Mouse (Mus musculus) heart, embryonic 11.5 days (tissue): ENCODE results near the gene Izumo1. TPM values are rescaled to one million over a fixed set of nuclear protein-coding genes. Genes with fewer than 3 reads are reported as not detected.

Experiments
- ATAC-seq: fragments of 200-750 bp; cut with Nextera tagmentation; replicated peaks from 2 replicates; pipeline ENCODE4 v1.8.0; 2017; ENCODE audit warnings: moderate library complexity; ENCODE audit not compliant: insufficient number of reproducible peaks, low FRiP score, low TSS enrichment
- H3K27ac ChIP-seq: fragments of 300-500 bp; sonication (generic); 2 replicates; pipeline ENCODE4 v1.5.1; 2014; ENCODE audit warnings: mild to moderate bottlenecking, low read depth, low read length
- H3K27me3 ChIP-seq: fragments of 300-500 bp; sonication (generic); 2 replicates; pipeline ENCODE4 v1.6.1; 2014; ENCODE audit warnings: mild to moderate bottlenecking, low read length, mixed read lengths; ENCODE audit not compliant: control insufficient read depth, insufficient read depth
- H3K36me3 ChIP-seq: fragments of 300-500 bp; sonication (generic); 2 replicates; pipeline ENCODE4 v1.6.1; 2014; ENCODE audit warnings: mild to moderate bottlenecking, low read length, moderate library complexity, mixed read lengths; ENCODE audit not compliant: control insufficient read depth, insufficient read depth
- H3K4me1 ChIP-seq: fragments of 300-500 bp; sonication (generic); 2 replicates; pipeline ENCODE4 v1.6.1; 2014; ENCODE audit warnings: low read length; ENCODE audit not compliant: control insufficient read depth, insufficient read depth
- H3K4me2 ChIP-seq: fragments of 300-500 bp; sonication (generic); 2 replicates; pipeline ENCODE4 v1.6.1; 2014; ENCODE audit warnings: mild to moderate bottlenecking, moderate library complexity
- H3K4me3 ChIP-seq: fragments of 300-500 bp; sonication (generic); 2 replicates; pipeline ENCODE4 v1.5.1; 2014; ENCODE audit warnings: low read depth, low read length
- H3K9ac ChIP-seq: fragments of 300-500 bp; sonication (generic); 2 replicates; pipeline ENCODE4 v1.6.1; 2014; ENCODE audit warnings: mild to moderate bottlenecking, low read depth, low read length, moderate library complexity
- H3K9me3 ChIP-seq: fragments of 300-500 bp; sonication (generic); replicated peaks from 2 replicates; pipeline ENCODE4 v1.6.1; 2016; ENCODE audit warnings: low read length; ENCODE audit not compliant: control insufficient read depth
- WGBS: fragments of 180-500 bp; shearing (Covaris S2); extraction: QIAGEN DNeasy Blood & Tissue Kit; methylation state at CpG from one replicate; pipeline ENCODE4 v1.1.7; 2014; ENCODE audit not compliant: insufficient replicate concordance; 5-methylcytosine and 5-hydroxymethylcytosine counted together
- polyA plus RNA-seq: library from polyadenylated mRNA; unstranded; fragments of >200 nt; fragmentation: Nextera tagmentation; extraction: Ambion mirVana; gene quantifications from 2 replicates; pipeline ENCODE4 v1.2.1, GENCODE M21; 2014

Gene Izumo1
- polyA plus RNA-seq, 1 experiment from 2014 or later = 0.34 TPM

- Histone ChIP-seq H3K27ac (no peak overlapping the region), H3K4me1 (peaks cover 2% of the 10 kb centered on the region; the same call in 1 of the 2 replicates), H3K4me2 (no peak overlapping the region), H3K36me3 (0 out of 2 replicates have a peak, but pooled peaks cover 4% of the 10 kb centered on the region), H3K9me3 (no peaks in the 10 kb centered on the region), H3K9ac (no peak overlapping the region), H3K27me3 (no peaks in the 10 kb centered on the region), H3K4me3 (no peak overlapping the region)
- 69% methylated on average over 3 of the region's 3 CpGs for WGBS
- ATAC-seq = no peak
Observed at GRCm38 (mm10) chr7:45590874-45591273, 30.7 kb upstream of the Izumo1 start.

GRCm38 (mm10) chr7:45591880-45592279 lies 29.7 kb upstream of the Izumo1 start:
- no peak for ATAC-seq
- WGBS = 77% methylated on average over 7 of the region's 7 CpGs
- no peak overlapping the region for H3K4me2 ChIP-seq

DNA sequence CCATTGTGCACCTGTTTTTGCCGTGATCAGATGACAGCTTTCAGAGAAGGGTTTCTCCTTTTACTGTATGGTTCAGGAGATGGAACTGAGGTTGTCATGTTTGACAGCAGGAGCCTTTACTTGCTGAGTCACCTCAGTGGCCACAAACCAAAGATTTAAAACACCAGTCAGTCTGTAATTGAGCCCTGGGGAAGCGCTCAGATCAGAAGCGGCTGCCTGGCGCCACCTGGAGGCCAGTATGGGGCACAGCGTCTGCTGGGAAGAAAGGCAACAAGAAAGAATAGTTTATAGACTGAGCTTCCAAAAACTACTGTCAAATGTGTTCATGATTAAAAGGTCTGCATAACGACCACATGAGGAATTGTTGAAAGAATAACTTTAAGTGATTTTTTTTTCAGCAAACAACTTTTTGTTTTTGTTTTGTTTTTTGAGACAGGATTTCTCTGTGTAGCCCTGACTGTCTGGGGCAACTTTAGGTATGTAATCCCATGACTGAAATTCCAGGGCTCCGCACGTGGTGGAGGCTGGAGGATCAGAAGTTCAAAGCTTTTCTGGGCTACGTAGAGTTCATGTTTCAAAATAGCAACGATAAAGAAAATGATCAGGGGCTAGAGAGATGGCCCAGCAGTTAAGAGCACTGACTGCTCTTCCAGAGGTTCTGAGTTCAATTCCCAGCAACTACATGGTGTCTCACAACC lies 28.3 kb upstream of the Izumo1 start:
- WGBS = 18% methylated on average over 10 of the region's 10 CpGs
- H3K27me3 ChIP-seq = no peaks in the 10 kb centered on the region
- no peak overlapping the region for H3K9ac ChIP-seq
- ATAC-seq = no peak
- no peak overlapping the region for H3K4me3 ChIP-seq
- H3K36me3 ChIP-seq = no peaks in the 10 kb centered on the region
- no peak overlapping the region for H3K4me2 ChIP-seq
- peaks cover 9% of the 10 kb centered on the region; the same call in 1 of the 2 replicates for H3K4me1 ChIP-seq
- no peak overlapping the region for H3K27ac ChIP-seq
- no peaks in the 10 kb centered on the region for H3K9me3 ChIP-seq

More at GRCm38 (mm10) chr7:45591880-45592279, 29.7 kb upstream of the Izumo1 start:
- Histone ChIP-seq H3K4me1 (peaks cover 9% of the 10 kb centered on the region; the same call in 1 of the 2 replicates), H3K27ac (no peak overlapping the region), H3K9ac (no peak overlapping the region), H3K9me3 (no peaks in the 10 kb centered on the region), H3K27me3 (no peaks in the 10 kb centered on the region), H3K4me3 (no peak overlapping the region), H3K36me3 (0 out of 2 replicates have a peak, but pooled peaks cover 4% of the 10 kb centered on the region)

GRCm38 (mm10) chr7:45595176-45595575 lies 26.4 kb upstream of the Izumo1 start:
- Histone ChIP-seq H3K27me3 (no peaks in the 10 kb centered on the region), H3K4me3 (no peak overlapping the region), H3K4me2 (no peak overlapping the region), H3K4me1 (peaks cover 14% of the 10 kb centered on the region), H3K36me3 (no peaks in the 10 kb centered on the region), H3K9me3 (no peaks in the 10 kb centered on the region), H3K9ac (no peak overlapping the region), H3K27ac (no peak overlapping the region)
- 85% methylated on average over 4 of the region's 4 CpGs for WGBS
- ATAC-seq = no peak

DNA sequence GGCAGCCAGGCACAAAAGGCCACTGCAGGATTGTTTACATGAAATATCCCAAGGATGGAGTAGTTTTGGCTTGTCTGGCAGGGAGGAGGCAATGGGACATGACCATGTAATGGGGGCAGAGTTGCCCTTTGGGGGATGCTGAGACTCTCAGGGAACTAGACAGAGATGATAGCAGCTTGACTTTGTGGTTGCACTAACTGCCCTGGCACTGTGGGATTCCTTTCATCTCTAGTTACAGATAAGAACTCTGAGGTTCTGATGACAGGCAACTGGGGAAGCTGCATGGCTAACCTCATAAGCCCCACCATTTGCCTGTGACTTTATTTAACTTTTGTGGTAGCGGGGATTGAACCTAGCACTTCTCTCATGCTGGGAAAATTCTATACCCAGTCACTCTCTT lies 25.5 kb upstream of the Izumo1 start:
- no peaks in the 10 kb centered on the region for H3K36me3 ChIP-seq
- H3K27ac ChIP-seq = no peak overlapping the region
- H3K9ac ChIP-seq = no peak overlapping the region
- peaks cover 14% of the 10 kb centered on the region for H3K4me1 ChIP-seq
- no peaks in the 10 kb centered on the region for H3K27me3 ChIP-seq
- no peak overlapping the region for H3K4me3 ChIP-seq
- WGBS = 31% methylated on average over 1 of the region's 1 CpGs
- no peaks in the 10 kb centered on the region for H3K9me3 ChIP-seq
- H3K4me2 ChIP-seq = no peak overlapping the region
- no peak for ATAC-seq

DNA sequence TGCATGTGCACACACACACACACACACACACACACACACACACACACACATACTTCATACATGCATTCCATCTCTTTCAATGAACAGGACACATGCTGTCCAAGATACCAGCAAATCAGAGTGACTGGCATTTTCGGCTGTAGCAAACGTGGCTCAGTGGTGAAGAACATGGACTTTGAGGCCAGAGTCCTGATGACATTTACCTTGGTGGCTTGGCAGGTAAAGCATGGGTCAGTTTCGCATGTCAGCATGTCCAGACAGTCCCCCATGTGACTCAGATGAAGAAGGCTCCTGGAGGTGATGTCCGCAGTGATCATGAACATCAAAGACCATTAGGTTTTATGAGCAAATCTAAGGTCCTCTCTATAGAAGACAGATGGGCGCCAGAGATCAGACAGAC lies 24.6 kb upstream of the Izumo1 start:
- no peak overlapping the region for H3K4me2 ChIP-seq
- no peaks in the 10 kb centered on the region for H3K36me3 ChIP-seq
- H3K27me3 ChIP-seq = no peaks in the 10 kb centered on the region
- no peaks in the 10 kb centered on the region for H3K9me3 ChIP-seq
- H3K4me1 ChIP-seq = peaks cover 14% of the 10 kb centered on the region
- H3K4me3 ChIP-seq = no peak overlapping the region
- no peak for ATAC-seq
- no peak overlapping the region for H3K9ac ChIP-seq
- 81% methylated on average over 5 of the region's 5 CpGs for WGBS
- H3K27ac ChIP-seq = no peak overlapping the region

DNA sequence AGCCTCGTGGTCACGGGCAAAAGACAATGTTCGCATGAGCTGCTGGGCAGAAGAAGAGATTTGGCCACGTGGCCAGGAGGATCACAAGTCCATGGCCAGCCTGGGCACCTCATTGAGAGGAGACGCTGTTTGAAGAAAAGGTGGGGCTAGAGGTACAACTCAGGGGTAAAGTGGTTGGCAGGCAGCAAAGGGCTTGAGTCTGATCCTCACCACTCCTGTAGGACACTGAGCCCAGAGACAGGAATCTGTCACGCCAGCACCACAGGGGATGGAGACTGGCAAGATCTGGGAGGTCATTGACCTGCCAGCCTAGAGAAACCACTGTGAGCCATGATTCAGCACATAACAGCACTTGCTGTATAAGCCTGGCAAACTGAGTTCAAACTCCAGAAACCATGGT lies 24.1 kb upstream of the Izumo1 start:
- 93% methylated on average over 6 of the region's 6 CpGs for WGBS
- no peak for ATAC-seq
- no peaks in the 10 kb centered on the region for H3K27me3 ChIP-seq
- H3K9ac ChIP-seq = no peak overlapping the region
- no peaks in the 10 kb centered on the region for H3K9me3 ChIP-seq
- H3K36me3 ChIP-seq = no peaks in the 10 kb centered on the region
- peaks cover 14% of the 10 kb centered on the region for H3K4me1 ChIP-seq
- H3K4me3 ChIP-seq = no peak overlapping the region
- no peak overlapping the region for H3K27ac ChIP-seq
- H3K4me2 ChIP-seq = no peak overlapping the region

DNA sequence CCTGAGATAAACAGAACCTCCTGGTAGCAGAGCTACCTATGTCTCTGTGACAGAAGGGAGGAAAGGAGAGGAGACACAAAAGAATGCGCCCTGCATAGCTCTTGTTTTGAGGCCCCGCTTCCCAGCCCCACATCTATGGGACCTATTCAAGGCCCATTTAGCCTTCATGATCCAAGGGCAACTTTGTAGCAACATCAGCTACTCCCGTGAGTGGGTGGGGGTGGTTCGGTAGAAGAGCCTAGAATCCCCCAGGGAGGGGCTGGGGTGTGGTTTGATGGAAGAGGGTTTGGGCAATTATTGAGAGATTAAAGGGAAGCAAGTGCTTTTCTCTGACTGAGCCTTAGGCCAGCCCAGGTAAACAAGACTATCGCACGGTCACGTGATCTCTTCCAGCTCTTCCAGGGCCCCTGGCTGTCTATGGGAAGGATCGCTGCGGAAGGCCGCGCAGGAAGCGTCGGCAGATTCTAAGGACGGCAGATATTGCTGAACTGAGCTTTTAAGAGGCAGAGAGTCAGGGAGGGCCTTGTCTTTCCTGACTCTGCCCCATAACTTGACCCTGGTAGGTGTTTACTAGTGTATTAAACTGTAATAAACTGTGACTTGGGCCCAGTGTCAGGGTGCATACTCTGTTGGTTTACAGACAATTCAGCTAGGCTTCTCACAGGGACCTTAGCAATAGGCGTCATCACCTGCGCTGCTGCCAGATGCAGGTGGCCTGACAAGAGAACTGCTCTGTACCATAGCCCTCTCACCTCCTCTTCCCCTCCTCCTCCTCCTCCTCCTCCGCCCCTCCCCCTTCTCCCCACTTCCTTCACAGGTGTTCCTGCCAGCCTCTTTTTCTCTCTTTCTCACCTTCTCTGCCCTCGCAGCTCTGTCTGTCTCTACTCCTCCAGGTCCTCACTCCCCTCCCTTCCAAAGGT lies 22.4 kb upstream of the Izumo1 start:
- Histone ChIP-seq H3K9ac (no peak overlapping the region), H3K27me3 (no peaks in the 10 kb centered on the region), H3K4me1 (peaks cover 14% of the 10 kb centered on the region), H3K4me2 (peak overlapping the region; percentile 38), H3K36me3 (no peaks in the 10 kb centered on the region), H3K27ac (no peak overlapping the region), H3K4me3 (no peak overlapping the region; the same call in 1 of the 2 replicates), H3K9me3 (no peaks in the 10 kb centered on the region)
- WGBS = 36% methylated on average over 18 of the region's 18 CpGs
- ATAC-seq = 0 out of 2 replicates have a peak, but pooled peaks have one; percentile 39
